Mouse (Mus musculus) MEL (cell line): Measurements from ENCODE around the gene Gabarapl1.

ENCODE experiments used
- CHD2 ChIP-seq: IDR thresholded peaks from 2 replicates; pipeline ENCODE4 v1.6.1; 2011; ENCODE audit warnings: low read length, improper control_type of control experiment
- CTCF ChIP-seq, 3 experiments: IDR thresholded peaks in 2 of 3; conservative IDR thresholded peaks in 1 of 3; 2 replicates each; pipeline ENCODE4 v1.5.1; 2011 to 2012; ENCODE audit warnings: low read length in 3 of 3, low read depth in 2 of 3, mild to moderate bottlenecking in 2 of 3, improper control_type of control experiment in 1 of 3, inconsistent platforms in 1 of 3, mixed read lengths in 1 of 3, moderate library complexity in 1 of 3; ENCODE audit not compliant: control insufficient read depth in 1 of 3, insufficient read depth in 1 of 3, poor library complexity in 1 of 3, severe bottlenecking in 1 of 3
- MAFK ChIP-seq: IDR thresholded peaks from 2 replicates; pipeline ENCODE4 v1.6.1; 2011; ENCODE audit warnings: low read depth, mild to moderate bottlenecking, low read length, improper control_type of control experiment, borderline replicate concordance
- MYC ChIP-seq: IDR thresholded peaks from 2 replicates; pipeline ENCODE4 v1.6.1; 2011; ENCODE audit warnings: low read depth, mild to moderate bottlenecking, low read length, improper control_type of control experiment, moderate library complexity
- POLR2A ChIP-seq, 2 experiments: IDR thresholded peaks; 2 replicates each; pipeline ENCODE4 v1.6.1; 2011 to 2012; ENCODE audit warnings: low read length in 2 of 2, mild to moderate bottlenecking in 2 of 2, control low read depth in 1 of 2, improper control_type of control experiment in 1 of 2, low read depth in 1 of 2, moderate library complexity in 1 of 2; ENCODE audit not compliant: control insufficient read depth in 1 of 2, insufficient read depth in 1 of 2, poor library complexity in 1 of 2
- RCOR1 ChIP-seq: IDR thresholded peaks from 2 replicates; pipeline ENCODE4 v1.6.1; 2012; ENCODE audit warnings: low read depth, mild to moderate bottlenecking, inconsistent platforms, low read length, improper control_type of control experiment
- SMC3 ChIP-seq: IDR thresholded peaks from 2 replicates; pipeline ENCODE4 v1.6.1; 2011; ENCODE audit warnings: low read depth, low read length, improper control_type of control experiment
- TBP ChIP-seq: IDR thresholded peaks from 2 replicates; pipeline ENCODE4 v1.8.0; 2011; ENCODE audit warnings: low read depth, low read length, improper control_type of control experiment
- USF1 ChIP-seq: IDR thresholded peaks from 2 replicates; pipeline ENCODE4 v1.6.1; 2014; ENCODE audit warnings: low read depth, mild to moderate bottlenecking, inconsistent platforms, low read length, improper control_type of control experiment, moderate library complexity

- no peak for TF ChIP-seq CTCF (IDR thresholded peaks at IDR 0.05 in 2 of 3, conservative IDR thresholded peaks at IDR 0.05 in 1 of 3; ENCODE audit: control insufficient read depth in 1 of 3, insufficient read depth in 1 of 3, low read depth in 2 of 3, low read length in 3 of 3, poor library complexity in 1 of 3, severe bottlenecking in 1 of 3)
- TF ChIP-seq USF1: no peak
- no peak for TF ChIP-seq SMC3
- TF ChIP-seq MYC: no peak
- no peak for TF ChIP-seq TBP
- no peak for TF ChIP-seq RCOR1
- TF ChIP-seq MAFK: no peak
- TF ChIP-seq POLR2A (IDR thresholded peaks at IDR 0.05; ENCODE audit: control insufficient read depth in 1 of 2, insufficient read depth in 1 of 2, low read depth in 1 of 2, low read length in 2 of 2, poor library complexity in 1 of 2): no peak
- no peak for TF ChIP-seq CHD2
These were observed 22.6 kb upstream of the Gabarapl1 start for GRCm38 (mm10) chr6:129510120-129510911.
